Mouse (Mus musculus) intestine, embryonic 16.5 days (tissue): Measurements from ENCODE around the gene Bap1. TPM values are rescaled to one million over a fixed set of nuclear protein-coding genes. Genes with fewer than 3 reads are reported as not detected.
A peak's percentile ranks its signal among the peaks of the same experiment; 100 is the strongest.

Experiments
- ATAC-seq: fragments of 200-750 bp; cut with Nextera tagmentation; 2 replicates; pipeline ENCODE4 v1.8.0; 2017; ENCODE audit warnings: moderate TSS enrichment, moderate library complexity
- H3K27ac ChIP-seq: fragments of 300-500 bp; sonication (generic); 2 replicates; pipeline ENCODE4 v1.5.1; 2014; ENCODE audit warnings: mild to moderate bottlenecking, low read length
- H3K27me3 ChIP-seq: fragments of 300-500 bp; sonication (generic); replicated peaks from 2 replicates; pipeline ENCODE4 v1.6.1; 2014; ENCODE audit warnings: low read length, control low read depth, mixed read lengths; ENCODE audit not compliant: control insufficient read depth, insufficient read depth
- H3K36me3 ChIP-seq: fragments of 300-500 bp; sonication (generic); 2 replicates; pipeline ENCODE4 v1.6.1; 2014; ENCODE audit warnings: low read length, control low read depth; ENCODE audit not compliant: control insufficient read depth, insufficient read depth
- H3K4me1 ChIP-seq: fragments of 300-500 bp; sonication (generic); 2 replicates; pipeline ENCODE4 v1.6.1; 2014; ENCODE audit warnings: low read length, control low read depth, mixed read lengths; ENCODE audit not compliant: control insufficient read depth, insufficient read depth
- H3K4me2 ChIP-seq: fragments of 300-500 bp; sonication (generic); 2 replicates; pipeline ENCODE4 v1.6.1; 2014; ENCODE audit warnings: low read depth, low read length, control low read depth
- H3K4me3 ChIP-seq: fragments of 300-500 bp; sonication (generic); 2 replicates; pipeline ENCODE4 v1.5.1; 2014; ENCODE audit warnings: mild to moderate bottlenecking, low read length
- H3K9ac ChIP-seq: fragments of 300-500 bp; sonication (generic); 2 replicates; pipeline ENCODE4 v1.6.1; 2014; ENCODE audit warnings: low read depth, low read length
- H3K9me3 ChIP-seq: fragments of 300-500 bp; sonication (generic); 2 replicates; pipeline ENCODE4 v1.6.1; 2016; ENCODE audit warnings: low read length, control low read depth; ENCODE audit not compliant: control insufficient read depth
- WGBS: fragments of 180-500 bp; shearing (Covaris S2); extraction: QIAGEN DNeasy Blood & Tissue Kit; methylation state at CpG from one replicate; pipeline ENCODE4 v1.1.7; 2014; 5-methylcytosine and 5-hydroxymethylcytosine counted together
- polyA plus RNA-seq: library from polyadenylated mRNA; unstranded; fragments of >200 nt; fragmentation: Nextera tagmentation; extraction: Ambion mirVana; gene quantifications from 2 replicates; pipeline ENCODE4 v1.2.1, GENCODE M21; 2015

The Bap1 gene
- polyA plus RNA-seq, 1 experiment from 2014 or later, result 63.3 TPM

GRCm38 (mm10) chr14:31212499-31212898, 38.8 kb upstream of the Bap1 start:
- H3K4me1 ChIP-seq, result no peaks in the 10 kb centered on the region
- no peaks in the 10 kb centered on the region for H3K27me3 ChIP-seq
- no peak overlapping the region for H3K4me2 ChIP-seq
- no peak overlapping the region for H3K9ac ChIP-seq
- no peak overlapping the region for H3K4me3 ChIP-seq
- no peak overlapping the region for H3K27ac ChIP-seq
- no peaks in the 10 kb centered on the region for H3K36me3 ChIP-seq
- H3K9me3 ChIP-seq, result no peaks in the 10 kb centered on the region
- no peak for ATAC-seq
- WGBS, result 62% methylated on average over 3 of the region's 3 CpGs

GRCm38 (mm10) chr14:31213868-31214267, 37.4 kb upstream of the Bap1 start:
- Histone ChIP-seq H3K27ac (no peak overlapping the region), H3K4me1 (0 out of 2 replicates have a peak, but pooled peaks cover 4% of the 10 kb centered on the region), H3K9ac (no peak overlapping the region), H3K9me3 (no peaks in the 10 kb centered on the region), H3K36me3 (no peaks in the 10 kb centered on the region), H3K27me3 (no peaks in the 10 kb centered on the region), H3K4me2 (no peak overlapping the region), H3K4me3 (no peak overlapping the region)
- WGBS, result 75% methylated on average over 8 of the region's 8 CpGs
- no peak for ATAC-seq

- no peak overlapping the region for H3K27ac ChIP-seq
- no peak overlapping the region for H3K9ac ChIP-seq
- ATAC-seq, result no peak
- 0 out of 2 replicates have a peak, but pooled peaks cover 4% of the 10 kb centered on the region for H3K4me1 ChIP-seq
- no peaks in the 10 kb centered on the region for H3K9me3 ChIP-seq
- no peak overlapping the region for H3K4me2 ChIP-seq
- WGBS, result 87% methylated on average over 3 of the region's 3 CpGs
- no peak overlapping the region for H3K4me3 ChIP-seq
- no peaks in the 10 kb centered on the region for H3K36me3 ChIP-seq
- H3K27me3 ChIP-seq, result no peaks in the 10 kb centered on the region
These were observed 36.6 kb upstream of the Bap1 start for GRCm38 (mm10) chr14:31214684-31215083.

- H3K4me2 ChIP-seq, result no peak overlapping the region
- no peaks in the 10 kb centered on the region for H3K27me3 ChIP-seq
- H3K4me1 ChIP-seq, result 0 out of 2 replicates have a peak, but pooled peaks cover 4% of the 10 kb centered on the region
- peak; percentile 36 for ATAC-seq
- H3K36me3 ChIP-seq, result no peaks in the 10 kb centered on the region
- H3K4me3 ChIP-seq, result no peak overlapping the region
- peak overlapping the region; percentile 10; the same call in 1 of the 2 replicates for H3K27ac ChIP-seq
- 30% methylated on average over 15 of the region's 15 CpGs for WGBS
- 0 out of 2 replicates have a peak overlapping the region, but pooled peaks have one; percentile 23 for H3K9ac ChIP-seq
- no peaks in the 10 kb centered on the region for H3K9me3 ChIP-seq
These were observed 35.9 kb upstream of the Bap1 start for GRCm38 (mm10) chr14:31215157-31216002.

- no peaks in the 10 kb centered on the region for H3K36me3 ChIP-seq
- 71% methylated on average over 2 of the region's 2 CpGs for WGBS
- peak within 1 kb of the TSS; percentile 4; the same call in 1 of the 2 replicates for H3K4me2 ChIP-seq
- H3K9me3 ChIP-seq, result no peaks in the 10 kb centered on the region
- no peaks in the 10 kb centered on the region for H3K27me3 ChIP-seq
- 0 out of 2 replicates have a peak, but pooled peaks cover 4% of the 10 kb centered on the region for H3K4me1 ChIP-seq
- H3K4me3 ChIP-seq, result no peak within 1 kb of the TSS
- H3K9ac ChIP-seq, result peak within 1 kb of the TSS; percentile 49
- ATAC-seq, result no peak
- H3K27ac ChIP-seq, result peak within 1 kb of the TSS; percentile 10; the same call in 1 of the 2 replicates
These were observed 34.4 kb upstream of the Bap1 start, which contains the start of gene Nisch for GRCm38 (mm10) chr14:31216846-31217245. Nisch (minus strand) TSS chr14:31216946.

GRCm38 (mm10) chr14:31217666-31218065, 33.6 kb upstream of the Bap1 start, which contains the start of gene Sema3g:
Sema3g (plus strand) TSS chr14:31217860.
- Histone ChIP-seq H3K4me3 (no peak within 1 kb of the TSS), H3K4me1 (0 out of 2 replicates have a peak, but pooled peaks cover 4% of the 10 kb centered on the region), H3K4me2 (peak within 1 kb of the TSS; percentile 4; the same call in 1 of the 2 replicates), H3K27ac (no peak within 1 kb of the TSS), H3K9me3 (no peaks in the 10 kb centered on the region), H3K36me3 (no peaks in the 10 kb centered on the region), H3K9ac (peak within 1 kb of the TSS; percentile 49), H3K27me3 (no peaks in the 10 kb centered on the region)
- WGBS, result 8% methylated on average over 11 of the region's 11 CpGs
- ATAC-seq, result peak; percentile 81

GRCm38 (mm10) chr14:31226978-31227377, 24.3 kb upstream of the Bap1 start:
- peak; percentile 80 for ATAC-seq

GRCm38 (mm10) chr14:31228234-31228633, 23.0 kb upstream of the Bap1 start:
- no peaks in the 10 kb centered on the region for H3K27me3 ChIP-seq
- no peaks in the 10 kb centered on the region for H3K36me3 ChIP-seq
- H3K9ac ChIP-seq, result no peak overlapping the region
- H3K4me2 ChIP-seq, result no peak overlapping the region
- no peaks in the 10 kb centered on the region for H3K9me3 ChIP-seq
- H3K4me3 ChIP-seq, result no peak overlapping the region
- peaks cover 9% of the 10 kb centered on the region for H3K4me1 ChIP-seq
- no peak overlapping the region for H3K27ac ChIP-seq
- ATAC-seq, result no peak
- WGBS, result 71% methylated on average over 6 of the region's 6 CpGs

More at GRCm38 (mm10) chr14:31226978-31227377, 24.3 kb upstream of the Bap1 start:
- 38% methylated on average over 4 of the region's 4 CpGs for WGBS
- peaks cover 9% of the 10 kb centered on the region for H3K4me1 ChIP-seq
- H3K9me3 ChIP-seq, result no peaks in the 10 kb centered on the region
- H3K27me3 ChIP-seq, result no peaks in the 10 kb centered on the region
- no peak overlapping the region for H3K4me2 ChIP-seq
- H3K4me3 ChIP-seq, result no peak overlapping the region
- H3K27ac ChIP-seq, result peak overlapping the region; percentile 49
- H3K36me3 ChIP-seq, result no peaks in the 10 kb centered on the region
- no peak overlapping the region for H3K9ac ChIP-seq

- no peak overlapping the region for H3K9ac ChIP-seq
- H3K36me3 ChIP-seq, result no peaks in the 10 kb centered on the region
- H3K4me3 ChIP-seq, result no peak overlapping the region
- peaks cover 6% of the 10 kb centered on the region; the same call in 1 of the 2 replicates for H3K4me1 ChIP-seq
- H3K27me3 ChIP-seq, result no peaks in the 10 kb centered on the region
- 64% methylated on average over 8 of the region's 8 CpGs for WGBS
- ATAC-seq, result no peak
- H3K4me2 ChIP-seq, result no peak overlapping the region
- no peaks in the 10 kb centered on the region for H3K9me3 ChIP-seq
- H3K27ac ChIP-seq, result no peak overlapping the region
These were observed 20.8 kb upstream of the Bap1 start for GRCm38 (mm10) chr14:31230442-31230841.
